Mouse (Mus musculus) forebrain, embryonic 13.5 days (tissue): Measurements from ENCODE around the gene Ctsw. TPM values are rescaled to one million over a fixed set of nuclear protein-coding genes. Genes with fewer than 3 reads are reported as not detected.

Source experiments
- ATAC-seq: fragments of 200-750 bp; cut with Nextera tagmentation; 2 replicates; pipeline ENCODE4 v1.8.0; 2017
- H3K27ac ChIP-seq: fragments of 300-500 bp; sonication (generic); 2 replicates; pipeline ENCODE4 v1.5.1; 2015; ENCODE audit warnings: inconsistent platforms, mild to moderate bottlenecking, moderate library complexity
- H3K27me3 ChIP-seq: fragments of 300-500 bp; sonication (generic); 2 replicates; pipeline ENCODE4 v1.6.1; 2015; ENCODE audit warnings: mild to moderate bottlenecking, inconsistent platforms
- H3K36me3 ChIP-seq: fragments of 300-500 bp; sonication (generic); 2 replicates; pipeline ENCODE4 v1.6.1; 2015; ENCODE audit warnings: mild to moderate bottlenecking, inconsistent platforms; ENCODE audit not compliant: poor library complexity, severe bottlenecking
- H3K4me1 ChIP-seq: fragments of 300-500 bp; sonication (generic); 2 replicates; pipeline ENCODE4 v1.6.1; 2015; ENCODE audit warnings: inconsistent platforms
- H3K4me2 ChIP-seq: fragments of 300-500 bp; sonication (generic); 2 replicates; pipeline ENCODE4 v1.6.1; 2015; ENCODE audit warnings: inconsistent platforms, mild to moderate bottlenecking, moderate library complexity
- H3K4me3 ChIP-seq: fragments of 300-500 bp; sonication (generic); 2 replicates; pipeline ENCODE4 v1.5.1; 2015; ENCODE audit warnings: mild to moderate bottlenecking, inconsistent platforms
- H3K9ac ChIP-seq: fragments of 300-500 bp; sonication (generic); 2 replicates; pipeline ENCODE4 v1.6.1; 2015; ENCODE audit warnings: mild to moderate bottlenecking, inconsistent platforms
- H3K9me3 ChIP-seq: fragments of 300-500 bp; sonication (generic); replicated peaks from 2 replicates; pipeline ENCODE4 v1.6.1; 2016; ENCODE audit warnings: inconsistent platforms
- WGBS: fragments of 180-500 bp; shearing (Covaris S2); methylation state at CpG from one replicate; pipeline ENCODE4 v1.1.7; 2015; 5-methylcytosine and 5-hydroxymethylcytosine counted together
- polyA plus RNA-seq: library from polyadenylated mRNA; unstranded; fragments of >200 nt; fragmentation: Nextera tagmentation; extraction: Ambion mirVana; gene quantifications from 2 replicates; pipeline ENCODE4 v1.2.1, GENCODE M21; 2015

Gene Ctsw
- polyA plus RNA-seq, 1 experiment from 2014 or later = 4.4 TPM

- Histone ChIP-seq H3K9me3 (no peaks in the 10 kb centered on the region), H3K9ac (peak within 1 kb of the TSS; percentile 94), H3K4me3 (peak within 1 kb of the TSS; percentile 89), H3K4me1 (peaks cover 38% of the 10 kb centered on the region), H3K36me3 (peaks cover 51% of the 10 kb centered on the region), H3K27me3 (no peaks in the 10 kb centered on the region), H3K27ac (peak within 1 kb of the TSS; percentile 87), H3K4me2 (peak within 1 kb of the TSS; percentile 92)
- ATAC-seq = peak; percentile 95
- under 1% methylated on average over 63 of the region's 87 CpGs for WGBS
These were observed 43.2 kb downstream of the Ctsw start, which contains the start of the genes Drap1 and AI837181 for GRCm38 (mm10) chr19:5424782-5425741. Gene Drap1, minus strand, starts transcription at chr19:5424979. Gene AI837181, plus strand, starts transcription at chr19:5425144.

GRCm38 (mm10) chr19:5424092-5424781, 44.1 kb downstream of the Ctsw start:
- peaks cover 57% of the 10 kb centered on the region for H3K36me3 ChIP-seq
- H3K4me3 ChIP-seq = peak overlapping the region; percentile 89
- peak; percentile 59 for ATAC-seq
- H3K4me2 ChIP-seq = peak overlapping the region; percentile 92
- H3K4me1 ChIP-seq = peaks cover 38% of the 10 kb centered on the region
- H3K9ac ChIP-seq = peak overlapping the region; percentile 84
- no peaks in the 10 kb centered on the region for H3K9me3 ChIP-seq
- no peaks in the 10 kb centered on the region for H3K27me3 ChIP-seq
- WGBS = under 1% methylated on average over 40 of the region's 48 CpGs
- peak overlapping the region; percentile 87 for H3K27ac ChIP-seq

GRCm38 (mm10) chr19:5423561-5423960, 44.7 kb downstream of the Ctsw start:
- Histone ChIP-seq H3K9me3 (no peaks in the 10 kb centered on the region), H3K4me3 (peak overlapping the region; percentile 89), H3K9ac (peak overlapping the region; percentile 84), H3K4me2 (peak overlapping the region; percentile 92), H3K4me1 (peaks cover 38% of the 10 kb centered on the region), H3K36me3 (peaks cover 57% of the 10 kb centered on the region), H3K27me3 (no peaks in the 10 kb centered on the region), H3K27ac (peak overlapping the region; percentile 87; the same call in 1 of the 2 replicates)
- no peak for ATAC-seq
- WGBS = 69% methylated on average over 12 of the region's 12 CpGs

GRCm38 (mm10) chr19:5422895-5423443, 45.3 kb downstream of the Ctsw start:
- WGBS = 72% methylated on average over 9 of the region's 9 CpGs
- Histone ChIP-seq H3K4me1 (peaks cover 35% of the 10 kb centered on the region), H3K9me3 (no peaks in the 10 kb centered on the region), H3K36me3 (peaks cover 52% of the 10 kb centered on the region), H3K27me3 (no peaks in the 10 kb centered on the region), H3K4me3 (peak overlapping the region; percentile 89), H3K4me2 (peak overlapping the region; percentile 92), H3K9ac (peak overlapping the region; percentile 84; the same call in 1 of the 2 replicates), H3K27ac (no peak overlapping the region)
- ATAC-seq = no peak

- peaks cover 34% of the 10 kb centered on the region for H3K4me1 ChIP-seq
- no peak overlapping the region for H3K4me2 ChIP-seq
- peak overlapping the region; percentile 36 for H3K9ac ChIP-seq
- H3K9me3 ChIP-seq = no peaks in the 10 kb centered on the region
- WGBS = 87% methylated on average over 10 of the region's 10 CpGs
- no peak overlapping the region for H3K4me3 ChIP-seq
- peaks cover 47% of the 10 kb centered on the region for H3K36me3 ChIP-seq
- no peaks in the 10 kb centered on the region for H3K27me3 ChIP-seq
- ATAC-seq = no peak
- H3K27ac ChIP-seq = no peak overlapping the region
These were observed 46.0 kb downstream of the Ctsw start for GRCm38 (mm10) chr19:5422267-5422666.

- Histone ChIP-seq H3K27ac (no peak overlapping the region), H3K4me3 (no peak overlapping the region), H3K4me2 (no peak overlapping the region), H3K4me1 (peaks cover 29% of the 10 kb centered on the region), H3K9me3 (no peaks in the 10 kb centered on the region), H3K36me3 (peaks cover 42% of the 10 kb centered on the region), H3K27me3 (no peaks in the 10 kb centered on the region), H3K9ac (no peak overlapping the region)
- WGBS = 92% methylated on average over 5 of the region's 5 CpGs
- ATAC-seq = no peak
These were observed 46.5 kb downstream of the Ctsw start for GRCm38 (mm10) chr19:5421784-5422183.

GRCm38 (mm10) chr19:5420579-5420978, 47.7 kb downstream of the Ctsw start:
- H3K36me3 ChIP-seq = peaks cover 33% of the 10 kb centered on the region
- ATAC-seq = no peak
- H3K4me3 ChIP-seq = no peak overlapping the region
- H3K9ac ChIP-seq = no peak overlapping the region
- H3K27me3 ChIP-seq = no peaks in the 10 kb centered on the region
- H3K9me3 ChIP-seq = no peaks in the 10 kb centered on the region
- no peak overlapping the region for H3K27ac ChIP-seq
- WGBS = 97% methylated on average over 6 of the region's 6 CpGs
- H3K4me2 ChIP-seq = no peak overlapping the region
- H3K4me1 ChIP-seq = peaks cover 17% of the 10 kb centered on the region

GRCm38 (mm10) chr19:5419630-5420029, 48.7 kb downstream of the Ctsw start:
- Histone ChIP-seq H3K4me2 (no peak overlapping the region), H3K9me3 (no peaks in the 10 kb centered on the region), H3K27ac (no peak overlapping the region), H3K4me1 (peaks cover 15% of the 10 kb centered on the region), H3K4me3 (no peak overlapping the region), H3K9ac (no peak overlapping the region), H3K27me3 (no peaks in the 10 kb centered on the region), H3K36me3 (peaks cover 33% of the 10 kb centered on the region)
- 94% methylated on average over 9 of the region's 9 CpGs for WGBS
- ATAC-seq = no peak

- Histone ChIP-seq H3K4me3 (no peak overlapping the region), H3K9ac (no peak overlapping the region), H3K27me3 (no peaks in the 10 kb centered on the region), H3K4me1 (peaks cover 13% of the 10 kb centered on the region), H3K9me3 (no peaks in the 10 kb centered on the region), H3K4me2 (no peak overlapping the region), H3K36me3 (peaks cover 33% of the 10 kb centered on the region), H3K27ac (no peak overlapping the region)
- no peak for ATAC-seq
- 94% methylated on average over 8 of the region's 8 CpGs for WGBS
These were observed 49.4 kb downstream of the Ctsw start for GRCm38 (mm10) chr19:5418750-5419466.
